22 mouse cellular contexts compared by ENCODE assay signal in the genomic region with DNA sequence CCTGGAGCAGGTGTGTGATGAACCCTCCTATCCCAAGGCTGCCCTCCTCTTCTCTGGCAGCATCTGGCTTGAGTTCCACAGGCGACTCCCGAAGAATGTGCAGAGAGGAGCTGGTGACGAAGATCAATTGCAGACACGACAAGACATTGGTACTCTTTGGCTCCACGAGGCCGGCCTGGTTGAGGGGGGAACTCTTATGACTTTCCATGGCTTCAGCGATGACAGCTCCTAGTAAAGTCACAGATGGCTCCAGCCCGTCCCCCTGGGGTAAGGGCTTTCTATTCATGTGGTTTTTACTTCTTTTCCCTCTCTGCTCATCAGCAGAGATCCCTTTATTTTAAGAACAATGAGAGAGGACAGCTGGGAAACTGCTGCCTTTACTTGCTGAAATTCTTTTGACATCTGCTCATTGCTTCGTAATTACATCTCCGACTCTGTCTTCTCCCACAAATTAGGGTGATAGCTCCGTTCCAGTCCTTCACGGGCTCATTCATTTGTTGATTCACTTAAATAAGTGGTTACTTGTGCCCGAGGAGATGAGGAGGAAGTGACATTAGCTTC.
DNase-seq lines count a peak whose midpoint lies in the region.
"Had no signal": no experiment of that assay in that cellular context is flagged by ENCODE, and none has a peak within 500 bp of the region (broad histone marks: within the 10 kb centered on the region; RNA-seq: fewer than 3 reads in every experiment).

No protein-coding gene starts in this region.

- peaks cover 44% of the 10 kb centered on the region for H3K4me1 ChIP-seq in heart, embryonic 10.5 days
- H3K4me1 ChIP-seq: liver, embryonic 13.5 days had no signal

- H3K9me3 ChIP-seq in heart, embryonic 10.5 days: no peaks in the 10 kb centered on the region
- H3K9me3 ChIP-seq: liver, embryonic 13.5 days; midbrain, embryonic 12.5 days had no signal

- no peak overlapping the region for H3K4me3 ChIP-seq in heart, embryonic 10.5 days
- H3K4me3 ChIP-seq: liver, embryonic 13.5 days; midbrain, embryonic 12.5 days had no signal

- 43% methylated on average over 13 of the region's 13 CpGs for WGBS in heart, embryonic 10.5 days

- no peaks in the 10 kb centered on the region for H3K36me3 ChIP-seq in heart, embryonic 10.5 days
- H3K36me3 ChIP-seq: liver, embryonic 13.5 days; midbrain, embryonic 12.5 days had no signal

- H3K27ac ChIP-seq in heart, embryonic 10.5 days: no peak overlapping the region
- H3K27ac ChIP-seq: liver, embryonic 13.5 days; midbrain, embryonic 12.5 days had no signal

- DNase-seq in embryo, embryonic 10 days (ENCODE audit: low spot score): peak; percentile 47
- DNase-seq in embryo, embryonic 9.5 days (ENCODE audit: extremely low spot score): no peak
- DNase-seq in heart, embryonic 10.5 days (ENCODE audit: low spot score): peak; percentile 71
- DNase-seq in heart, postnatal 4 days: no peak
- DNase-seq in embryo, embryonic 11 days: peak; percentile 29
- DNase-seq in retina, embryonic 14.5 days (ENCODE audit: low spot score): peak; percentile 53
- DNase-seq in frontal cortex, postnatal 36 days (ENCODE audit: low spot score in 2 of 2): no peak
- DNase-seq in adrenal gland, postnatal 25 days: no peak
- DNase-seq: adrenal gland, postnatal 10 days; cerebellum, adult 11-12 months; cerebellum, postnatal 10 days; gastrocnemius, postnatal 36 days; kidney, adult 11 months; layer of hippocampus, adult 9-11 months; liver, embryonic 13.5 days; lung, adult 2 months; lung, postnatal 14 days; right cerebral cortex, adult 18-20 months; right cerebral cortex, postnatal 4 days; thymus, adult 18-20 months; thymus, postnatal 36 days had no signal

- peaks cover 16% of the 10 kb centered on the region for H3K27me3 ChIP-seq in heart, embryonic 10.5 days (ENCODE audit: insufficient read depth, poor library complexity, severe bottlenecking)
- H3K27me3 ChIP-seq: liver, embryonic 13.5 days; midbrain, embryonic 12.5 days had no signal

Comparison
In these comparisons a context has a peak if more than half of its experiments do, and no peak if none do; other contexts are left out.
1. DNase-seq: peak in embryo, embryonic 10 days (single experiment), heart, embryonic 10.5 days (single experiment), embryo, embryonic 11 days (single experiment) and retina, embryonic 14.5 days (single experiment); none in embryo, embryonic 9.5 days (single experiment), heart, postnatal 4 days (single experiment), frontal cortex, postnatal 36 days (0 of 2) and adrenal gland, postnatal 25 days (single experiment).